Mouse (Mus musculus): ENCODE data around the gene Carf. TPM values are rescaled to one million over a fixed set of nuclear protein-coding genes. Genes with fewer than 3 reads are reported as not detected.
A peak's percentile ranks its signal among the peaks of the same experiment; 100 is the strongest.
"Not testable (repeated sequence)": the region's sequence is repeated elsewhere in the genome, so short reads cannot be mapped to it uniquely, and the experiment has no call there.

Carf gene
- 10 to 100 TPM; 23.9 to 28.6 TPM for total RNA-seq (2021)
- long read RNA-seq, experiment 1, partial matches to known transcripts = 2 of 7 reads
- long read RNA-seq, experiment 1, other reads (novel, unspliced or antisense) = 5 of 7 reads
- long read RNA-seq, experiment 2, partial matches to known transcripts = 1 of 11 reads
- long read RNA-seq, experiment 2, other reads (novel, unspliced or antisense) = 10 of 11 reads

- DNase-seq (ENCODE audit: low spot score in 2 of 2) = peak; percentile 97 to 98
- intact Hi-C loops (cut with DNase I) = loop anchor here (2.0 kb wide), 1 partner anchor 53 kb away; no protein-coding TSS in a partner anchor
Observed at GRCm38 (mm10) chr1:60098024-60098781, at the start of gene Carf, which contains the start of gene Wdr12. Carf (plus strand) TSS chr1:60098247. Wdr12 (minus strand) TSS chr1:60098645.

GRCm38 (mm10) chr1:60054659-60055058 lies 43.4 kb upstream of the Carf start:
- no peak for DNase-seq (ENCODE audit: low spot score in 2 of 2)
- intact Hi-C loops (cut with DNase I) = no loop called here

GRCm38 (mm10) chr1:60056310-60056709 lies 41.7 kb upstream of the Carf start:
- no peak for DNase-seq (ENCODE audit: low spot score in 2 of 2)
- intact Hi-C loops (cut with DNase I) = no loop called here

- DNase-seq (ENCODE audit: low spot score in 2 of 2) = peak in 1 of 2 experiments; percentile 2
- intact Hi-C loops (cut with DNase I) = not testable (repeated sequence)
Observed at GRCm38 (mm10) chr1:60070725-60071124, 27.3 kb upstream of the Carf start.

- intact Hi-C loops (cut with DNase I) = no loop called here
- no peak for DNase-seq (ENCODE audit: low spot score in 2 of 2)
Observed at GRCm38 (mm10) chr1:60074935-60075334, 23.1 kb upstream of the Carf start.

GRCm38 (mm10) chr1:60075590-60075989 lies 22.5 kb upstream of the Carf start:
- intact Hi-C loops (cut with DNase I) = no loop called here

GRCm38 (mm10) chr1:60076411-60076810 lies 21.6 kb upstream of the Carf start:
- intact Hi-C loops (cut with DNase I) = no loop called here
- no peak for DNase-seq (ENCODE audit: low spot score in 2 of 2)

More at GRCm38 (mm10) chr1:60075590-60075989, 22.5 kb upstream of the Carf start:
- DNase-seq (ENCODE audit: low spot score in 2 of 2) = no peak

GRCm38 (mm10) chr1:60096572-60097276 lies 1.3 kb upstream of the Carf start:
- intact Hi-C loops (cut with DNase I) = no loop called here
- no peak for DNase-seq (ENCODE audit: low spot score in 2 of 2)

- intact Hi-C loops (cut with DNase I) = loop anchor here (2.0 kb wide), 1 partner anchor 53 kb away; no protein-coding TSS in a partner anchor
- peak; percentile 74 to 82 for DNase-seq (ENCODE audit: low spot score in 2 of 2)
Observed at GRCm38 (mm10) chr1:60097277-60098023, 597 bp upstream of the Carf start.

- intact Hi-C loops (cut with DNase I) = loop anchor here (2.0 kb wide), 1 partner anchor 52 kb away; no protein-coding TSS in a partner anchor
- no peak for DNase-seq (ENCODE audit: low spot score in 2 of 2)
Observed at GRCm38 (mm10) chr1:60098839-60099238, 792 bp downstream of the Carf start.

- no peak for DNase-seq (ENCODE audit: low spot score in 2 of 2)
- intact Hi-C loops (cut with DNase I) = no loop called here
Observed at GRCm38 (mm10) chr1:60104582-60104981, 6.5 kb downstream of the Carf start.

GRCm38 (mm10) chr1:60117721-60118455 lies 19.8 kb downstream of the Carf start:
- intact Hi-C loops (cut with DNase I) = no loop called here
- no peak for DNase-seq (ENCODE audit: low spot score in 2 of 2)

GRCm38 (mm10) chr1:60137346-60137745 lies 39.3 kb downstream of the Carf start:
- intact Hi-C loops (cut with DNase I) = no loop called here

GRCm38 (mm10) chr1:60152700-60153099 lies 54.7 kb downstream of the Carf start:
- intact Hi-C loops (cut with DNase I) = no loop called here
- no peak for DNase-seq (ENCODE audit: low spot score in 2 of 2)

More at GRCm38 (mm10) chr1:60137346-60137745, 39.3 kb downstream of the Carf start:
- no peak for DNase-seq (ENCODE audit: low spot score in 2 of 2)

GRCm38 (mm10) chr1:60156651-60157050 lies 58.6 kb downstream of the Carf start:
- no peak for DNase-seq (ENCODE audit: low spot score in 2 of 2)
- intact Hi-C loops (cut with DNase I) = no loop called here

- DNase-seq (ENCODE audit: low spot score in 2 of 2) = peak in 1 of 2 experiments; percentile 15
Observed at GRCm38 (mm10) chr1:60158411-60158810, 60.4 kb downstream of the Carf start.

GRCm38 (mm10) chr1:60163676-60164075 lies 65.6 kb downstream of the Carf start:
- no peak for DNase-seq (ENCODE audit: low spot score in 2 of 2)
- intact Hi-C loops (cut with DNase I) = no loop called here

More at GRCm38 (mm10) chr1:60158411-60158810, 60.4 kb downstream of the Carf start:
- intact Hi-C loops (cut with DNase I) = no loop called here

- intact Hi-C loops (cut with DNase I) = no loop called here
- no peak for DNase-seq (ENCODE audit: low spot score in 2 of 2)
Observed at GRCm38 (mm10) chr1:60169626-60170025, 71.6 kb downstream of the Carf start.

- no peak for DNase-seq (ENCODE audit: low spot score in 2 of 2)
- intact Hi-C loops (cut with DNase I) = no loop called here
Observed at GRCm38 (mm10) chr1:60170251-60170650, 72.2 kb downstream of the Carf start.
